Mouse (Mus musculus) monocyte, adult 59 days (primary cell): ENCODE data around the gene Plaur. TPM values are rescaled to one million over a fixed set of nuclear protein-coding genes. Genes with fewer than 3 reads are reported as not detected.

Experiments used
- total RNA-seq, 2 experiments: library from RNA; stranded (reverse); gene quantifications; one replicate each; pipeline ENCODE4 v1.2.4; 2023

The Plaur gene
- total RNA-seq: 100 to 1,000 TPM; 744 to 846 TPM

DNA sequence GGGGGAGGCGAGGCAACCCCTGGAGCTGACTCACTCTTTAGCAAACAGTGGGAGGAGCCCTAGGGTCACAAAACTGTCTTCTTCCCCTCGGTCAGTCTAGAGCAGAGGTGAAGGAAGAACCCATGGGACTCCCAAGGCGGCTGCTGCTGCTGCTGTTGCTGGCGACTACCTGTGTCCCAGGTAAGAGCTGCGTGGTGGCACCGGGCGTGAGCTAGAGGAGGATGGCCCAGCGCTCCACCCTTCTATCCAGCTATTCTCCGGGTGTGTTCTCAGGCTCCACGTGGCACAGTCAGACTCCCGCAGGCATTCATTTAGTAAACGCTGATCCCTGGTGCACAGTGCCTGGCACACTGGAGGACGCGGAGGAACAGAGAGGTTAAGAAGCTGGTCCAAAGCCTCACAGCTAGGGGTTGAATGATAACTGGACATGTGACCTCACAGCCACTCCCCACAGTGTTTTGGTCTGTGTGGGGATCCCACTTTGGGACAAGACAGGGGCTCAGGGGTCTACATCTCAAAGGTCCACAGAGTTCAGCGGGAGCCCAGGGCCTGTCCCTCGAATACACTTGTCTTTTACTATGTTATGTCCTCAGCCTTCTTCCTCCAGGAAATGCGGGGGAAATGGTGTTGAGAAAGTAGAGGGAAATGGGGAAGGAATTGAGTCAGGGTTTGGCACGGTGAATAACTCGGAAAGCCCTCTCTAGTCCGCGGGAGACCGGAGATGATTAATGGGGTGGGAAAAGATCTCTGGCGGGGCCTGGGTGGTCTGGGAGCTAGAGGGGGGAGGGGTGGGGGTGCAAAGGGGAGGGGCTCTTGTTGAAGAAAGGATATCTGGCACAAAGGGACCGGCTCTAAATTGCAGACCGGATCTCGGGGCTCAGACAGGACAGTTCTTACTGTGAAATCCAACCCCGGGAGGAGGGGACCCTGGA lies at the start of gene Plaur:
Plaur (plus strand) TSS at position 97 of the 932 bp plus-strand sequence.

DNA sequence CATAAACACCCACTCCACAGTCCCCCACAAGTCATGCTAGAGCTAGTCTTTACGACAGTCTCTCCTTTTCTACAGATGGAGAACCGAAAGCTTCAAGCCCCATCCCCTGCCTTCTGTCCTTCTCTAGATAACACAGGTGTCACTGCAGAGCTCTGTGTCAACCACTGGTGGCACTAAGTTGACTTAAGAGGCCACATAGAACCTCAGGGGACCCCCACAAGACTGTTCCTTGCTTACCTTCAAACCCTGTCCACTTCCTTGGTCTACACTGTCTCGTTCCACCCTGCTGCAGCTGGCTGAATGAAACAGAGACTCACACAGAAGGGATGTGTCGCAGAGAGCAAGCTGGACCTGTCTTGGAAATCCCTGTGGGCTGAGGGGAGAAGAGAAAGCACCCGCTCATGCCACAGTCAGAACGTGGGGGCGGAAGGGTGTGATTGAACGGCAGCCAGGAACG lies 10.4 kb upstream of the Plaur start, which contains the start of gene Irgc1:
Irgc1 (minus strand) TSS at position 443 of the 457 bp plus-strand sequence.

DNA sequence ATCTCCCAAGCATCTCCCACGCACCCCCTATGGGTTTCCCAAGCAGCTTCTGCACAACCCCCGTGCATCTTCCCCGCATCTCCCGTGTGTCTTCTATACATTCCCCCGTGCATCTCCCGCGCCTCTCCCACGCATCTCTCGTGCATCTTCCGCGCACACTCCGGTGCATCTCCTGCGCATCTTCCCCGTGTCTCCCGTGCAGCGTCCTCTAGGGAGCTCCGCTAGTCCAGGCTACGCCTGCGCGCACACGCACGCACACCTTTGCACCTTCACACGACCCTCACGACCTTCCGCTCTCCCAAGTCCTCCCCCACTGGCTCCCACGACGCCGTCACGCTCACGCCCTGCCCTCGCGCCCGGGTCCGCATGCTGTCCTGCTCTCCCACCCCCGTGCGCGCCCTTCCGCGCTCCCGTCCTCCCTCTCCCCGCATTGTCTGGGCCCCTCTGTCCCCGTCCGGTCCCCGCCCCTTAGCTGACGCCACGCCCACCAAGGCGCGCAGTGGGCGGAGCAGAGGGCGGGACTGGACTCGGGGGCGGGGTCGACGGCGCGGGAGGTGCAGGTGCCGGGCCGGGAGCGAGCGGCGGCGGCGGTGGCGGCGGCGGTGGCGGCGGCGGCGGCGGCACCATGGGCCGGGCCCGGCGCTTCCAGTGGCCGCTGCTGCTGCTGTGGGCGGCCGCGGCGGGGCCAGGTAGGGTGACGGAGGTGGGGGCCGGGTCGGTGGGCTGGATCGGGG lies 19.4 kb downstream of the Plaur start, which contains the start of gene Cadm4:
Cadm4 (plus strand) TSS at position 550 of the 734 bp plus-strand sequence.

DNA sequence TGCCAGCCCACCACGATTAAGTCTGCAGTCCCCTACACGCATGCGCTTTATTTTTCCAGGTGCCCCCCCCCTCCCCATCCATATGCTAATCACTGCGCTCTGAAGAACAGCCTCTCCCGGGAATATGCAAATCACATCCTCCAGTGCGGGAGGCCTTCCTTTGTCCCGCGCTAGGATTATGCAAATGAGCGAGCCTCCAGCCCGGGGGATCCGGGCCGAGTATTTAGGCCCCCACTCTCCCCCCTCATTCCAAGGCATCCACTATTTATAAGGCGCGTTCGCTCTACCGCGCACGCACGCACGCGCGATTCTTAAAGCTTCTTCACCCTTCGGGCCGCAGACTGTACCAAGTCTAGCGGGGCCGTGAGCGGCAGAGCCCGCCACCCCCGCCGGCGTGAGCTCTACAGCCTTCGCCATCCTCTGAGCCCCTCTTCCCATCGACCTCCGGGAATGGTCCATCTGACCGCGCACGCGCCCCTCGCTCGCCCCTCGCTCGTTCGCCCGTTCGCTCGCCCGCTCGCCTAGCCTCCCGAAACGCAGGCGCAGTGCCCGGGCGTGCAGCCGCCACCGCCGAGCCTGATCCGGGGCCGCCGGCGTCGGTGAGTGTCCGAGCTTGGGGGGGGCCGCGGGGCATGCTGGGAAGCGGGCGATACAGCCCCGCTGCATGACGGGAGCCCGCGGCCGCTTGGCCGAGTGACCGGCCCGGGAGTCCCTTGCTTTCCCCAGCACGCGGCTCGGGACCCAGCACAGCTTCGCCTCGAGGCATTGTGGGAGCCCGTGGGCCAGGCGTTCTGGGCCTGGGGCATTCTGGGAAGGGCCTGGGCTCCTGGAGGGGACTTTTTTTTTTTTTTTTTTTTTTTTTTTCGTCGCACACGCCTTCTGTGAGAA lies 44.8 kb downstream of the Plaur start, which contains the start of gene Zfp428:
Zfp428 (plus strand) TSS at position 169 of the 888 bp plus-strand sequence.

DNA sequence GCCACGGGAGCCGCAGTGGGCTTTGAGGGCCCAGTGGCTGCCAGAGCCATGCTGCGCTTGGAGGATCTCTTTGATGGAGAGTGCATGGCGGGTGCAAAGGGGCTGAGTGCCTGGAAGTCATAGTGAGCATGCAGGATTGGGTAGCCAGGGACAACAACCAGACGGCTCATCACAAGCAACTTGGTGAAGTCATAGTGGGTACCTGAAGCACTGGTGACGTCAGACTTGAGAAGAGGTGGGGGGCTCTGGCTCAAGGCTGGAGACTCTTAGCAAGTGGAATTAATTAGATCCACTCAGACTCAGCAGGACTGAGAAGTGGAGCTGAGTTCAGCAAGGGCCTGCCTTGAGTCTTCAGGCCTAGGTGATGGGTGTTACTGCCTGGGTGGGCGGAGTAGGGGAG lies 50.1 kb downstream of the Plaur start, which contains the start of gene AC161166.1:
AC161166.1 (minus strand) TSS at position 101 of the 400 bp plus-strand sequence.

Other genes with a start within 250 kb of the Plaur start
- 1 to 10 TPM; 2.3 to 2.6 TPM for gene Zfp109, start 224.9 kb upstream of the Plaur start, total RNA-seq
- gene Zfp108, start 207.7 kb upstream of the Plaur start, total RNA-seq: under 1 TPM; 0.46 to 0.50 TPM
- under 1 TPM; 0.13 to 0.91 TPM for gene Zfp93, start 192.1 kb upstream of the Plaur start, total RNA-seq
- 1 to 10 TPM; 5.7 to 8.2 TPM for gene Zfp61, start 161.3 kb upstream of the Plaur start, total RNA-seq
- gene Zfp94, start 145.8 kb upstream of the Plaur start, total RNA-seq: 1 to 10 TPM; 1.8 to 2.2 TPM
- not detected for gene Tescl, start 128.5 kb upstream of the Plaur start, total RNA-seq
- not detected for gene Lypd5, start 113.3 kb upstream of the Plaur start, total RNA-seq
- 10 to 100 TPM; 12.7 to 20.6 TPM for gene Kcnn4, start 92.2 kb upstream of the Plaur start, total RNA-seq
- gene Smg9, start 62.9 kb upstream of the Plaur start, total RNA-seq: 10 to 100 TPM; 55.8 to 62.5 TPM
- 1 to 10 TPM; 3.3 to 8.2 TPM for gene Irgc1, start 10.2 kb upstream of the Plaur start, total RNA-seq
- not detected for gene Cadm4, start 19.5 kb downstream of the Plaur start, total RNA-seq
- under 1 TPM; 0.55 to 0.61 TPM for gene Zfp428, start 44.5 kb downstream of the Plaur start, total RNA-seq
- not detected for gene AC161166.1, start 50.0 kb downstream of the Plaur start, total RNA-seq
- gene Irgq, start 68.2 kb downstream of the Plaur start, total RNA-seq: 1 to 10 TPM; 6.0 to 6.3 TPM
- gene Pinlyp, start 83.6 kb downstream of the Plaur start, total RNA-seq: not detected
- 10 to 100 TPM; 35.1 to 39.1 TPM for gene Xrcc1, start 83.8 kb downstream of the Plaur start, total RNA-seq
- 10 to 100 TPM; 34.1 to 40.4 TPM for gene Ethe1, start 125.1 kb downstream of the Plaur start, total RNA-seq
- not detected for gene Zfp575, start 125.2 kb downstream of the Plaur start, total RNA-seq
- 1 to 10 TPM; 7.5 to 7.8 TPM for gene Phldb3, start 148.3 kb downstream of the Plaur start, total RNA-seq
- gene Lypd3, start 174.1 kb downstream of the Plaur start, total RNA-seq: not detected
- gene Tex101, start 214.2 kb downstream of the Plaur start, total RNA-seq: not detected
- gene BC049730, start 246.8 kb downstream of the Plaur start, total RNA-seq: under 1 TPM in 1 of 2 experiments, not detected in 1; 0.45 TPM